Mouse (Mus musculus) Patski (cell line): ENCODE measurements around the gene Spsb4. TPM values are rescaled to one million over a fixed set of nuclear protein-coding genes. Genes with fewer than 3 reads are reported as not detected.

Experiments
- ATAC-seq: fragments of 100-300 bp; one replicate; pipeline ENCODE4 v1.8.0; 2021
- CTCF ChIA-PET: fragments of 350-600 bp; sonication (Branson Sonifier 250); formaldehyde crosslinking; loops from one replicate; lab custom pipeline; 2022; ENCODE audit warnings: inconsistent platforms; lab: Charles Lee
- POLR2A ChIA-PET: fragments of 350-600 bp; sonication (Branson Sonifier 250); formaldehyde crosslinking; loops from one replicate; lab custom pipeline; 2022; ENCODE audit warnings: antibody characterized with exemption, inconsistent platforms; lab: Charles Lee
- DNase-seq: peaks from one replicate; pipeline ENCODE4 v3.0.0-alpha.2; 2011; ENCODE audit warnings: low read depth, low spot score
- H3K27me3 ChIP-seq: fragments of 371-371 bp; one replicate; pipeline ENCODE4 v1.5.1; 2021
- CTCF ChIP-seq: fragments of 100-300 bp; IDR thresholded peaks from one replicate; pipeline ENCODE4 v1.5.1; 2021
- in situ Hi-C: fragments of 300-500 bp; cut with MboI; formaldehyde crosslinking; loops from 3 replicates; pipeline ENCODE4 v1.11.1; 2018; ENCODE audit warnings: low pct_unique_long_range_greater_than_20kb, mixed read lengths
- polyA plus RNA-seq: library from polyadenylated mRNA; unstranded; gene quantifications from one replicate; pipeline ENCODE4 v1.2.3, GENCODE M21; 2021

Gene Spsb4
- polyA plus RNA-seq, 1 experiment from 2014 or later: 19.0 TPM

- H3K27me3 ChIP-seq: no peaks in the 10 kb centered on the region
- POLR2A ChIA-PET: interaction anchor here (1.7 kb wide), 1 partner anchor 61 kb away, joined by 6 read pairs; the partner anchor contains the start of gene Spsb4
- CTCF ChIA-PET: interaction anchor here (1.0 to 1.2 kb wide), 2 partner anchors 41 to 61 kb away, joined by 3 to 4 read pairs; partner anchors contain the start of gene Spsb4
- in situ Hi-C loops: loop anchor here (25.0 kb wide), 1 partner anchor 1330 kb away; the partner anchor contains the start of gene Nmnat3
- DNase-seq (no peak), ATAC-seq (no peak)
- no peak for TF ChIP-seq CTCF
Measured at GRCm38 (mm10) chr9:96957298-96957865, 61.3 kb downstream of the Spsb4 start.

GRCm38 (mm10) chr9:96956646-96957297 is 61.9 kb downstream of the Spsb4 start:
- ATAC-seq: no peak
- ChIA-PET CTCF (interaction anchor here (1.0 to 1.7 kb wide), 4 partner anchors 37 to 62 kb away, joined by 3 to 5 read pairs (median 4); partner anchors contain the start of gene Spsb4), POLR2A (interaction anchor here (1.7 kb wide), 1 partner anchor 62 kb away, joined by 6 read pairs; the partner anchor contains the start of gene Spsb4)
- no peak for TF ChIP-seq CTCF
- no peak for DNase-seq
- in situ Hi-C loops: loop anchor here (25.0 kb wide), 1 partner anchor 1331 kb away; the partner anchor contains the start of gene Nmnat3
- H3K27me3 ChIP-seq: no peaks in the 10 kb centered on the region

- POLR2A ChIA-PET: interaction anchor here (1.1 kb wide), 1 partner anchor 65 kb away, joined by 3 read pairs; the partner anchor contains the start of gene Spsb4
Measured at GRCm38 (mm10) chr9:96954063-96954809, 64.4 kb downstream of the Spsb4 start.

GRCm38 (mm10) chr9:96953443-96953842 is 65.2 kb downstream of the Spsb4 start:
- TF ChIP-seq CTCF: no peak
- ATAC-seq (no peak), DNase-seq (no peak)
- H3K27me3 ChIP-seq: no peaks in the 10 kb centered on the region
- in situ Hi-C loops: loop anchor here (25.0 kb wide), 1 partner anchor 1334 kb away; the partner anchor contains the start of gene Nmnat3
- POLR2A ChIA-PET: interaction anchor here (1.0 kb wide), 1 partner anchor 10 kb away, joined by 3 read pairs; no protein-coding TSS in a partner anchor
- CTCF ChIA-PET: interaction anchor here (0.9 to 3.8 kb wide), 4 partner anchors 9 to 210 kb away, joined by 3 to 20 read pairs (median 4); no protein-coding TSS in a partner anchor

More at GRCm38 (mm10) chr9:96954063-96954809, 64.4 kb downstream of the Spsb4 start:
- no peaks in the 10 kb centered on the region for H3K27me3 ChIP-seq
- no peak for TF ChIP-seq CTCF
- CTCF ChIA-PET: interaction anchor here (0.9 to 2.5 kb wide), 4 partner anchors 10 to 114 kb away, joined by 3 to 8 read pairs (median 4); partner anchors contain the start of gene Spsb4
- DNase-seq (no peak), ATAC-seq (no peak)
- in situ Hi-C loops: loop anchor here (25.0 kb wide), 1 partner anchor 1333 kb away; the partner anchor contains the start of gene Nmnat3

- peak; percentile 86 for ATAC-seq
- CTCF ChIA-PET: interaction anchor here (0.9 to 3.8 kb wide), 5 partner anchors 10 to 211 kb away, joined by 3 to 20 read pairs (median 5); no protein-coding TSS in a partner anchor
- POLR2A ChIA-PET: interaction anchor here (0.7 kb wide), 1 partner anchor 57 kb away, joined by 3 read pairs; no protein-coding TSS in a partner anchor
- in situ Hi-C loops: loop anchor here (25.0 kb wide), 1 partner anchor 1335 kb away; the partner anchor contains the start of gene Nmnat3
- no peak for TF ChIP-seq CTCF
- H3K27me3 ChIP-seq: no peaks in the 10 kb centered on the region
- DNase-seq: no peak
Measured at GRCm38 (mm10) chr9:96952310-96952975, 66.2 kb downstream of the Spsb4 start.

- no peak for DNase-seq
- CTCF ChIA-PET: no interaction called here
Measured at GRCm38 (mm10) chr9:96949551-96949950, 69.1 kb downstream of the Spsb4 start.

GRCm38 (mm10) chr9:96948546-96948945 is 70.1 kb downstream of the Spsb4 start:
- in situ Hi-C loops: no loop called here
- CTCF ChIA-PET: interaction anchor here (1.3 kb wide), 1 partner anchor 32 kb away, joined by 4 read pairs; no protein-coding TSS in a partner anchor
- DNase-seq (no peak), ATAC-seq (no peak)
- no peaks in the 10 kb centered on the region for H3K27me3 ChIP-seq
- TF ChIP-seq CTCF: no peak
- POLR2A ChIA-PET: interaction anchor here (1.2 kb wide), 1 partner anchor 28 kb away, joined by 5 read pairs; no protein-coding TSS in a partner anchor

More at GRCm38 (mm10) chr9:96949551-96949950, 69.1 kb downstream of the Spsb4 start:
- no peak for TF ChIP-seq CTCF
- in situ Hi-C loops: no loop called here
- ATAC-seq: no peak
- POLR2A ChIA-PET: no interaction called here
- H3K27me3 ChIP-seq: no peaks in the 10 kb centered on the region

- ChIA-PET CTCF (interaction anchor here (1.8 kb wide), 1 partner anchor 28 kb away, joined by 4 read pairs; no protein-coding TSS in a partner anchor), POLR2A (interaction anchor here (1.2 kb wide), 1 partner anchor 27 kb away, joined by 5 read pairs; no protein-coding TSS in a partner anchor)
- ATAC-seq (no peak), DNase-seq (no peak)
- no peak for TF ChIP-seq CTCF
- in situ Hi-C loops: no loop called here
- no peaks in the 10 kb centered on the region for H3K27me3 ChIP-seq
Measured at GRCm38 (mm10) chr9:96947171-96947570, 71.5 kb downstream of the Spsb4 start.

- CTCF ChIA-PET: no interaction called here
- in situ Hi-C loops: no loop called here
- POLR2A ChIA-PET: no interaction called here
- H3K27me3 ChIP-seq: no peaks in the 10 kb centered on the region
- no peak for TF ChIP-seq CTCF
- DNase-seq: no peak
- ATAC-seq: no peak
Measured at GRCm38 (mm10) chr9:96944517-96944916, 74.1 kb downstream of the Spsb4 start.
